Mouse (Mus musculus) neural tube, embryonic 13.5 days (tissue): ENCODE results near the gene Fxyd2. TPM values are rescaled to one million over a fixed set of nuclear protein-coding genes. Genes with fewer than 3 reads are reported as not detected.
A peak's percentile ranks its signal among the peaks of the same experiment; 100 is the strongest.

Experiments used
- ATAC-seq: fragments of 200-750 bp; cut with Nextera tagmentation; 2 replicates; pipeline ENCODE4 v1.8.0; 2017; ENCODE audit warnings: low read depth, mild to moderate bottlenecking, moderate TSS enrichment, moderate library complexity
- H3K27ac ChIP-seq: fragments of 300-500 bp; sonication (generic); replicated peaks from 2 replicates; pipeline ENCODE4 v1.5.1; 2015; ENCODE audit warnings: moderate library complexity, mild to moderate bottlenecking, inconsistent platforms
- H3K27me3 ChIP-seq: fragments of 300-500 bp; sonication (generic); 2 replicates; pipeline ENCODE4 v1.6.1; 2015; ENCODE audit warnings: mild to moderate bottlenecking, inconsistent platforms
- H3K36me3 ChIP-seq: fragments of 300-500 bp; sonication (generic); 2 replicates; pipeline ENCODE4 v1.6.1; 2015; ENCODE audit warnings: mild to moderate bottlenecking, inconsistent platforms
- H3K4me1 ChIP-seq: fragments of 300-500 bp; sonication (generic); replicated peaks from 2 replicates; pipeline ENCODE4 v1.6.1; 2015; ENCODE audit warnings: inconsistent platforms
- H3K4me2 ChIP-seq: fragments of 300-500 bp; sonication (generic); 2 replicates; pipeline ENCODE4 v1.6.1; 2015; ENCODE audit warnings: inconsistent platforms, mild to moderate bottlenecking, moderate library complexity
- H3K4me3 ChIP-seq: fragments of 300-500 bp; sonication (generic); 2 replicates; pipeline ENCODE4 v1.5.1; 2015; ENCODE audit warnings: mild to moderate bottlenecking, inconsistent platforms
- H3K9ac ChIP-seq: fragments of 300-500 bp; sonication (generic); 2 replicates; pipeline ENCODE4 v1.6.1; 2015; ENCODE audit warnings: moderate library complexity, mild to moderate bottlenecking, inconsistent platforms
- H3K9me3 ChIP-seq: fragments of 300-500 bp; sonication (generic); 2 replicates; pipeline ENCODE4 v1.6.1; 2016; ENCODE audit warnings: inconsistent platforms
- WGBS: fragments of 180-500 bp; shearing (Covaris S2); methylation state at CpG from one replicate; pipeline ENCODE4 v1.1.7; 2015; 5-methylcytosine and 5-hydroxymethylcytosine counted together
- polyA plus RNA-seq: library from polyadenylated mRNA; unstranded; fragments of >200 nt; fragmentation: Nextera tagmentation; extraction: Ambion mirVana; gene quantifications from 2 replicates; pipeline ENCODE4 v1.2.1, GENCODE M21; 2015

Gene Fxyd2
- polyA plus RNA-seq, 1 experiment from 2014 or later, result 5.9 TPM

- no peak for ATAC-seq
- Histone ChIP-seq H3K4me3 (no peak overlapping the region), H3K4me2 (no peak overlapping the region), H3K9me3 (no peaks in the 10 kb centered on the region), H3K9ac (no peak overlapping the region), H3K27ac (no peak overlapping the region), H3K4me1 (no peaks in the 10 kb centered on the region), H3K27me3 (no peaks in the 10 kb centered on the region), H3K36me3 (peaks cover 52% of the 10 kb centered on the region)
- 71% methylated on average over 3 of the region's 3 CpGs for WGBS
Observed at GRCm38 (mm10) chr9:45395796-45396195, 3.7 kb upstream of the Fxyd2 start.

GRCm38 (mm10) chr9:45398336-45398735 lies 1.1 kb upstream of the Fxyd2 start:
- WGBS, result 50% methylated on average over 1 of the region's 1 CpGs
- no peak for ATAC-seq

GRCm38 (mm10) chr9:45401851-45402250 lies 2.4 kb downstream of the Fxyd2 start:
- no peak overlapping the region for H3K4me3 ChIP-seq
- H3K9me3 ChIP-seq, result no peaks in the 10 kb centered on the region
- H3K9ac ChIP-seq, result no peak overlapping the region
- H3K36me3 ChIP-seq, result no peaks in the 10 kb centered on the region
- no peak for ATAC-seq
- H3K27me3 ChIP-seq, result peaks cover 9% of the 10 kb centered on the region
- 48% methylated on average over 4 of the region's 4 CpGs for WGBS
- no peak overlapping the region for H3K27ac ChIP-seq
- no peaks in the 10 kb centered on the region for H3K4me1 ChIP-seq
- no peak overlapping the region for H3K4me2 ChIP-seq

More at GRCm38 (mm10) chr9:45398336-45398735, 1.1 kb upstream of the Fxyd2 start:
- H3K27ac ChIP-seq, result no peak overlapping the region
- H3K9me3 ChIP-seq, result no peaks in the 10 kb centered on the region
- H3K4me3 ChIP-seq, result no peak overlapping the region
- peaks cover 28% of the 10 kb centered on the region for H3K36me3 ChIP-seq
- H3K4me2 ChIP-seq, result no peak overlapping the region
- H3K9ac ChIP-seq, result no peak overlapping the region
- H3K27me3 ChIP-seq, result no peaks in the 10 kb centered on the region
- H3K4me1 ChIP-seq, result no peaks in the 10 kb centered on the region

- Histone ChIP-seq H3K4me2 (no peak overlapping the region), H3K27ac (no peak overlapping the region), H3K9me3 (no peaks in the 10 kb centered on the region), H3K4me3 (no peak overlapping the region), H3K9ac (no peak overlapping the region), H3K4me1 (peaks cover 5% of the 10 kb centered on the region), H3K36me3 (no peaks in the 10 kb centered on the region), H3K27me3 (peaks cover 9% of the 10 kb centered on the region)
- WGBS, result 67% methylated on average over 2 of the region's 2 CpGs
- no peak for ATAC-seq
Observed at GRCm38 (mm10) chr9:45402957-45403356, 3.5 kb downstream of the Fxyd2 start.

GRCm38 (mm10) chr9:45405694-45406093 lies 6.2 kb downstream of the Fxyd2 start:
- peaks cover 19% of the 10 kb centered on the region for H3K27me3 ChIP-seq
- peaks cover 11% of the 10 kb centered on the region for H3K4me1 ChIP-seq
- no peak for ATAC-seq
- no peaks in the 10 kb centered on the region for H3K36me3 ChIP-seq
- no peak overlapping the region for H3K4me3 ChIP-seq
- WGBS, result 68% methylated on average over 5 of the region's 5 CpGs
- H3K9me3 ChIP-seq, result no peaks in the 10 kb centered on the region
- H3K9ac ChIP-seq, result 0 out of 2 replicates have a peak overlapping the region, but pooled peaks have one; percentile 17
- H3K4me2 ChIP-seq, result no peak overlapping the region
- no peak overlapping the region for H3K27ac ChIP-seq

- H3K36me3 ChIP-seq, result no peaks in the 10 kb centered on the region
- H3K9me3 ChIP-seq, result no peaks in the 10 kb centered on the region
- peaks cover 19% of the 10 kb centered on the region for H3K27me3 ChIP-seq
- no peak overlapping the region for H3K4me2 ChIP-seq
- peaks cover 11% of the 10 kb centered on the region for H3K4me1 ChIP-seq
- H3K4me3 ChIP-seq, result no peak overlapping the region
- no peak overlapping the region for H3K9ac ChIP-seq
- WGBS, result 82% methylated on average over 3 of the region's 3 CpGs
- no peak overlapping the region for H3K27ac ChIP-seq
- no peak for ATAC-seq
Observed at GRCm38 (mm10) chr9:45406808-45407207, 7.3 kb downstream of the Fxyd2 start.

- peak overlapping the region; percentile 54 for H3K4me2 ChIP-seq
- no peaks in the 10 kb centered on the region for H3K9me3 ChIP-seq
- peaks cover 19% of the 10 kb centered on the region for H3K27me3 ChIP-seq
- ATAC-seq, result peak; percentile 62
- H3K4me3 ChIP-seq, result peak overlapping the region; percentile 31
- peak overlapping the region; percentile 53 for H3K9ac ChIP-seq
- H3K36me3 ChIP-seq, result no peaks in the 10 kb centered on the region
- no peak overlapping the region for H3K27ac ChIP-seq
- peaks cover 18% of the 10 kb centered on the region for H3K4me1 ChIP-seq
- 40% methylated on average over 33 of the region's 33 CpGs for WGBS
Observed at GRCm38 (mm10) chr9:45407706-45408675, 8.5 kb downstream of the Fxyd2 start.

- no peak overlapping the region for H3K9ac ChIP-seq
- H3K36me3 ChIP-seq, result no peaks in the 10 kb centered on the region
- no peak overlapping the region for H3K27ac ChIP-seq
- H3K4me1 ChIP-seq, result peaks cover 18% of the 10 kb centered on the region
- H3K27me3 ChIP-seq, result peaks cover 9% of the 10 kb centered on the region
- no peak overlapping the region for H3K4me2 ChIP-seq
- 80% methylated on average over 5 of the region's 5 CpGs for WGBS
- no peak overlapping the region for H3K4me3 ChIP-seq
- no peaks in the 10 kb centered on the region for H3K9me3 ChIP-seq
- no peak for ATAC-seq
Observed at GRCm38 (mm10) chr9:45410193-45410592, 10.7 kb downstream of the Fxyd2 start.

- ATAC-seq, result no peak
- Histone ChIP-seq H3K4me3 (no peak overlapping the region), H3K4me2 (no peak overlapping the region), H3K36me3 (no peaks in the 10 kb centered on the region), H3K9ac (no peak overlapping the region), H3K9me3 (no peaks in the 10 kb centered on the region), H3K4me1 (peaks cover 18% of the 10 kb centered on the region), H3K27me3 (peaks cover 9% of the 10 kb centered on the region), H3K27ac (no peak overlapping the region)
- WGBS, result 85% methylated on average over 2 of the region's 2 CpGs
Observed at GRCm38 (mm10) chr9:45410614-45411013, 11.1 kb downstream of the Fxyd2 start.

- Histone ChIP-seq H3K36me3 (no peaks in the 10 kb centered on the region), H3K4me3 (no peak overlapping the region), H3K4me1 (peaks cover 18% of the 10 kb centered on the region), H3K9me3 (no peaks in the 10 kb centered on the region), H3K27me3 (peaks cover 9% of the 10 kb centered on the region), H3K9ac (no peak overlapping the region), H3K4me2 (no peak overlapping the region), H3K27ac (no peak overlapping the region)
- 82% methylated on average over 3 of the region's 3 CpGs for WGBS
- no peak for ATAC-seq
Observed at GRCm38 (mm10) chr9:45411111-45411510, 11.6 kb downstream of the Fxyd2 start.

GRCm38 (mm10) chr9:45411803-45412202 lies 12.3 kb downstream of the Fxyd2 start:
- 25% methylated on average over 7 of the region's 7 CpGs for WGBS

GRCm38 (mm10) chr9:45412287-45412686 lies 12.8 kb downstream of the Fxyd2 start:
- H3K9me3 ChIP-seq, result no peaks in the 10 kb centered on the region
- peaks cover 18% of the 10 kb centered on the region for H3K4me1 ChIP-seq
- H3K9ac ChIP-seq, result no peak overlapping the region; the same call in 1 of the 2 replicates
- no peaks in the 10 kb centered on the region for H3K36me3 ChIP-seq
- 0 out of 2 replicates have a peak overlapping the region, but pooled peaks have one; percentile 20 for H3K27ac ChIP-seq
- no peak overlapping the region for H3K4me3 ChIP-seq
- H3K4me2 ChIP-seq, result peak overlapping the region; percentile 37
- 9% methylated on average over 10 of the region's 10 CpGs for WGBS
- peaks cover 9% of the 10 kb centered on the region for H3K27me3 ChIP-seq
- ATAC-seq, result peak; percentile 37; the same call in 1 of the 2 replicates

More at GRCm38 (mm10) chr9:45411803-45412202, 12.3 kb downstream of the Fxyd2 start:
- H3K4me2 ChIP-seq, result peak overlapping the region; percentile 37
- H3K9me3 ChIP-seq, result no peaks in the 10 kb centered on the region
- 0 out of 2 replicates have a peak overlapping the region, but pooled peaks have one; percentile 20 for H3K27ac ChIP-seq
- H3K27me3 ChIP-seq, result peaks cover 9% of the 10 kb centered on the region
- ATAC-seq, result peak; percentile 41
- no peak overlapping the region; the same call in 1 of the 2 replicates for H3K9ac ChIP-seq
- no peaks in the 10 kb centered on the region for H3K36me3 ChIP-seq
- no peak overlapping the region for H3K4me3 ChIP-seq
- peaks cover 18% of the 10 kb centered on the region for H3K4me1 ChIP-seq
